Mouse (Mus musculus): ENCODE measurements at regions not wholly inside any gene's neighbourhood (a gene's known extent, or its start where the extent isn't known, plus 50 kb on each side); places are given as distances from the start of the nearest gene placed in this dataset.

- 56% methylated on average over 1 of the region's 1 CpGs for WGBS
- Histone ChIP-seq H3K36me3 (ENCODE audit: control insufficient read depth, insufficient read depth, low read length) (no peaks in the 10 kb centered on the region), H3K9me3 (ENCODE audit: control insufficient read depth, low read length) (no peaks in the 10 kb centered on the region), H3K27me3 (replicated peaks; ENCODE audit: control insufficient read depth, insufficient read depth, low read length) (no peaks in the 10 kb centered on the region), H3K4me2 (no peak overlapping the region), H3K27ac (ENCODE audit: low read depth, low read length) (no peak overlapping the region), H3K4me3 (ENCODE audit: low read depth, low read length) (no peak overlapping the region), H3K4me1 (replicated peaks; ENCODE audit: control insufficient read depth, insufficient read depth, low read length) (no peaks in the 10 kb centered on the region), H3K9ac (ENCODE audit: low read depth, low read length) (no peak overlapping the region)
- ATAC-seq (replicated peaks; ENCODE audit: low FRiP score) = no peak
- DNase-seq (ENCODE audit: low spot score) = no peak
These were observed 594.5 kb upstream of the Megf9 start for GRCm38 (mm10) chr4:71129306-71129705.

Measured in liver, embryonic 11.5 days (tissue).